Mouse (Mus musculus) small intestine, adult 2 months (tissue): ENCODE results near the gene Zfhx3.

ENCODE experiments used
- CTCF ChIP-seq: fragments of 200-500 bp; IDR thresholded peaks from 2 replicates; pipeline ENCODE4 v1.5.1; 2012; ENCODE audit warnings: low read depth, mild to moderate bottlenecking, control low read depth, inconsistent platforms, low read length, moderate library complexity, mixed read lengths; ENCODE audit not compliant: insufficient replicate concordance, insufficient read length; ENCODE audit errors: extremely low read depth
- POLR2A ChIP-seq: fragments of 200-500 bp; IDR thresholded peaks from 2 replicates; pipeline ENCODE4 v1.6.1; 2012; ENCODE audit warnings: low read depth, mild to moderate bottlenecking, control low read depth, inconsistent platforms, low read length, moderate library complexity

- TF ChIP-seq POLR2A (no peak), CTCF (no peak)
Observed at GRCm38 (mm10) chr8:108813375-108813774, 870.9 kb downstream of the Zfhx3 start.
